22 mouse cellular contexts compared by ENCODE assay signal in genomic region chr4:16231452-16231851, GRCm38 (mm10).
DNase-seq lines count a peak whose midpoint lies in the region; ATAC-seq and TF ChIP-seq lines count a peak whose summit lies in the region.
"Had no signal": no experiment of that assay in that cellular context is flagged by ENCODE, and none has a peak within 500 bp of the region (broad histone marks: within the 10 kb centered on the region; RNA-seq: fewer than 3 reads in every experiment).

No protein-coding gene starts in this region.

- in situ Hi-C loops in CH12.LX (cut with MboI; ENCODE audit: low pct_ligation_motif_present, low pct_unique_long_range_greater_than_20kb, low sequenced_read_pairs), result loop anchor here (10.0 kb wide), 1 partner anchor 157 kb away; no protein-coding TSS in a partner anchor

- peaks cover 0 to 3% of the 10 kb centered on the region in 2 experiments; a peak in 1 of 4 replicates for H3K4me1 ChIP-seq in CH12.LX (ENCODE audit: control insufficient read depth in 1 of 2, insufficient read depth in 2 of 2)
- no peaks in the 10 kb centered on the region for H3K4me1 ChIP-seq in stomach, postnatal 0 days (replicated peaks; ENCODE audit: control insufficient read depth, insufficient read depth)
- H3K4me1 ChIP-seq: embryonic facial prominence, embryonic 10.5 days; embryonic facial prominence, embryonic 12.5 days; forebrain, embryonic 13.5 days; forebrain, embryonic 15.5 days had no signal

- H3K4me2 ChIP-seq in CH12.LX (ENCODE audit: insufficient read depth, low read depth, poor library complexity, severe bottlenecking), result no peak overlapping the region
- H3K4me2 ChIP-seq in stomach, postnatal 0 days (replicated peaks; ENCODE audit: low read depth), result no peak overlapping the region
- H3K4me2 ChIP-seq: embryonic facial prominence, embryonic 12.5 days; forebrain, embryonic 13.5 days; forebrain, embryonic 15.5 days had no signal

- peak; percentile 59 for DNase-seq in heart, adult 11 months
- no peak for DNase-seq in heart, adult 18-20 months
- DNase-seq in layer of hippocampus, adult 2 months (ENCODE audit: low spot score in 2 of 2), result no peak
- no peak for DNase-seq in layer of hippocampus, adult 9-11 months
- DNase-seq in CH12.LX (ENCODE audit: extremely low read depth), result no peak
- no peak for DNase-seq in stomach, postnatal 0 days (ENCODE audit: low spot score)
- DNase-seq in left cerebral cortex, adult 18-20 months (ENCODE audit: low spot score in 2 of 2), result no peak
- DNase-seq: adrenal gland, adult 8-10 months; adrenal gland, postnatal 14 days; adrenal gland, postnatal 36 days; cerebellum, adult 11-12 months; cerebellum, adult 2 months; cerebellum, adult 9-10 months; cerebellum, postnatal 10 days; cerebellum, postnatal 25 days had no signal

- ATAC-seq in stomach, postnatal 0 days (ENCODE audit: low FRiP score, low TSS enrichment), result no peak
- ATAC-seq: activated CD4-positive, CD25-positive, alpha-beta regulatory T cell, adult 4 months; forebrain, embryonic 13.5 days; forebrain, embryonic 15.5 days; Patski had no signal

- TF ChIP-seq EP300 in CH12.LX (IDR thresholded peaks at IDR 0.05; ENCODE audit: low read length), result no peak
- TF ChIP-seq EP300 in stomach, postnatal 0 days (optimal IDR thresholded peaks at IDR 0.05), result no peak

- no peaks in the 10 kb centered on the region for H3K27me3 ChIP-seq in CH12.LX (replicated peaks)
- no peaks in the 10 kb centered on the region for H3K27me3 ChIP-seq in stomach, postnatal 0 days (ENCODE audit: control insufficient read depth, insufficient read depth, low read length)
- H3K27me3 ChIP-seq: embryonic facial prominence, embryonic 12.5 days; forebrain, embryonic 13.5 days; forebrain, embryonic 15.5 days; Patski had no signal

- peak; percentile 50 for TF ChIP-seq CTCF in layer of hippocampus, adult 2 months (conservative IDR thresholded peaks at IDR 0.05)
- TF ChIP-seq CTCF in CH12.LX (conservative IDR thresholded peaks at IDR 0.05 in 1 of 2, IDR thresholded peaks at IDR 0.05 in 1 of 2; ENCODE audit: low read depth in 2 of 2, low read length in 2 of 2), result peak; percentile 11 to 56; a peak in 2 of 4 replicates
- TF ChIP-seq CTCF in stomach, postnatal 0 days (IDR thresholded peaks at IDR 0.05; ENCODE audit: low read depth), result 0 out of 2 replicates have a peak, but pooled peaks have one; percentile 12

- H3K4me3 ChIP-seq in layer of hippocampus, adult 2 months, result no peak overlapping the region
- no peak overlapping the region for H3K4me3 ChIP-seq in CH12.LX (replicated peaks in 1 of 3; ENCODE audit: low read depth in 2 of 3, low read length in 2 of 3, poor library complexity in 1 of 3)
- H3K4me3 ChIP-seq in stomach, postnatal 0 days (ENCODE audit: low read depth, low read length), result no peak overlapping the region
- H3K4me3 ChIP-seq: embryonic facial prominence, embryonic 10.5 days; embryonic facial prominence, embryonic 12.5 days; forebrain, embryonic 13.5 days; forebrain, embryonic 15.5 days had no signal

- H3K9me3 ChIP-seq in CH12.LX (replicated peaks; ENCODE audit: low read length), result peaks cover 2% of the 10 kb centered on the region
- no peaks in the 10 kb centered on the region for H3K9me3 ChIP-seq in stomach, postnatal 0 days (ENCODE audit: control insufficient read depth, low read length)
- H3K9me3 ChIP-seq: embryonic facial prominence, embryonic 10.5 days; embryonic facial prominence, embryonic 12.5 days; forebrain, embryonic 13.5 days; forebrain, embryonic 15.5 days; G1E had no signal

- H3K79me2 ChIP-seq in CH12.LX (replicated peaks; ENCODE audit: control insufficient read depth, extremely low read depth, insufficient read depth, poor library complexity, severe bottlenecking), result no peaks in the 10 kb centered on the region

- H3K9ac ChIP-seq in CH12.LX (ENCODE audit: insufficient read depth, low read depth), result no peak overlapping the region
- no peak overlapping the region for H3K9ac ChIP-seq in stomach, postnatal 0 days (ENCODE audit: low read length)
- H3K9ac ChIP-seq: embryonic facial prominence, embryonic 12.5 days; forebrain, embryonic 13.5 days; forebrain, embryonic 15.5 days had no signal

- peak; percentile 57 for TF ChIP-seq RAD21 in CH12.LX (IDR thresholded peaks at IDR 0.05; ENCODE audit: low read depth, low read length)

- dilution Hi-C loops in CH12.LX (cut with MboI; ENCODE audit: extremely low pct_ligation_motif_present, extremely low pct_unique_long_range_greater_than_20kb, low sequenced_read_pairs), result no loop called here

- TF ChIP-seq POLR2A in CH12.LX (IDR thresholded peaks at IDR 0.05; ENCODE audit: low read depth, low read length), result no peak

- 93% methylated on average over 3 of the region's 3 CpGs for WGBS in stomach, postnatal 0 days

- no peak overlapping the region for H3K27ac ChIP-seq in layer of hippocampus, adult 2 months
- no peak overlapping the region for H3K27ac ChIP-seq in CH12.LX (ENCODE audit: insufficient read depth, low read depth)
- H3K27ac ChIP-seq in stomach, postnatal 0 days (replicated peaks), result no peak overlapping the region
- H3K27ac ChIP-seq: embryonic facial prominence, embryonic 10.5 days; embryonic facial prominence, embryonic 12.5 days; forebrain, embryonic 13.5 days; forebrain, embryonic 15.5 days had no signal

- peaks cover 0 to 27% of the 10 kb centered on the region in 2 experiments for H3K36me3 ChIP-seq in CH12.LX (replicated peaks in 1 of 2; ENCODE audit: control insufficient read depth in 1 of 2, insufficient read depth in 1 of 2, low read length in 1 of 2)
- no peaks in the 10 kb centered on the region for H3K36me3 ChIP-seq in stomach, postnatal 0 days (ENCODE audit: control insufficient read depth, insufficient read depth, low read length)
- H3K36me3 ChIP-seq: embryonic facial prominence, embryonic 10.5 days; embryonic facial prominence, embryonic 12.5 days; forebrain, embryonic 15.5 days; G1E had no signal

TF ChIP-seq in CH12.LX, 34 proteins besides CTCF, POLR2A, EP300 and RAD21:
- TF ChIP-seq SMC3 (IDR thresholded peaks at IDR 0.05; ENCODE audit: low read depth, low read length), result peak; percentile 46
- no peak for TF ChIP-seq GABPA (IDR thresholded peaks at IDR 0.05; ENCODE audit: insufficient replicate concordance, low read depth, low read length)
